Mouse (Mus musculus): ENCODE data around the gene Sppl2c.

DNA sequence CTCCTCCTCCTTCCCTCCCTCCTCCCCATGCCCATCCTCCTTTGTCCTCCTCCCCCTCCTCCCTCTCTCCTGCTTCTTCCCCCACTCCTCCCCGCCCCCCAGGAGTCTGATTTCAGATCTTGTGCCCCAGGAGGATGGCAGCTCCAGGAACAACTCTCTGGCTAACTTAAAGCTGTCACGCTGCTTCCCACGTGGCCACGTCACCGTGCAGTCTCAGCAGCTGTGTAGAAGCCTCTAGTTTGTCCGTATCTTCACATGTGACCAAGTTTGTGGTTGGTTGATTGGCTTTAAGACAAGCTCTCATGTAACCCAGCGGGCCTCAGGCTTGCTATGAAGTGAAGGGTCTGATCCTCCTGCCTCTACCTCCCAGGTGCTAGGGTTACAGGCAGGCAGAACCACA is 7.2 kb upstream of the Sppl2c start:
- TF ChIP-seq CTCF (IDR thresholded peaks at IDR 0.05; ENCODE audit: insufficient read depth, low read depth, low read length) = no peak
- TF ChIP-seq POLR2A (IDR thresholded peaks at IDR 0.05; ENCODE audit: insufficient read depth, low read depth, low read length) = no peak
